Mouse (Mus musculus) midbrain, embryonic 13.5 days (tissue): Measurements from ENCODE around the gene Clec2e. TPM values are rescaled to one million over a fixed set of nuclear protein-coding genes. Genes with fewer than 3 reads are reported as not detected.
"Not testable (repeated sequence)": the region's sequence is repeated elsewhere in the genome, so short reads cannot be mapped to it uniquely, and the experiment has no call there.

ENCODE experiments used
- ATAC-seq: fragments of 200-750 bp; cut with Nextera tagmentation; 2 replicates; pipeline ENCODE4 v1.8.0; 2017; ENCODE audit warnings: mild to moderate bottlenecking, moderate TSS enrichment, moderate library complexity
- H3K27ac ChIP-seq: fragments of 300-500 bp; sonication (generic); 2 replicates; pipeline ENCODE4 v1.5.1; 2015; ENCODE audit warnings: inconsistent platforms, mild to moderate bottlenecking, moderate library complexity
- H3K27me3 ChIP-seq: fragments of 300-500 bp; sonication (generic); 2 replicates; pipeline ENCODE4 v1.6.1; 2015; ENCODE audit warnings: mild to moderate bottlenecking, inconsistent platforms
- H3K36me3 ChIP-seq: fragments of 300-500 bp; sonication (generic); 2 replicates; pipeline ENCODE4 v1.6.1; 2015; ENCODE audit warnings: mild to moderate bottlenecking, inconsistent platforms
- H3K4me1 ChIP-seq: fragments of 300-500 bp; sonication (generic); replicated peaks from 2 replicates; pipeline ENCODE4 v1.6.1; 2015; ENCODE audit warnings: inconsistent platforms
- H3K4me2 ChIP-seq: fragments of 300-500 bp; sonication (generic); replicated peaks from 2 replicates; pipeline ENCODE4 v1.6.1; 2015; ENCODE audit warnings: moderate library complexity, mild to moderate bottlenecking, inconsistent platforms
- H3K4me3 ChIP-seq: fragments of 300-500 bp; sonication (generic); replicated peaks from 2 replicates; pipeline ENCODE4 v1.5.1; 2015; ENCODE audit warnings: mild to moderate bottlenecking, inconsistent platforms
- H3K9ac ChIP-seq: fragments of 300-500 bp; sonication (generic); replicated peaks from 2 replicates; pipeline ENCODE4 v1.6.1; 2015; ENCODE audit warnings: mild to moderate bottlenecking, inconsistent platforms
- H3K9me3 ChIP-seq: fragments of 300-500 bp; sonication (generic); 2 replicates; pipeline ENCODE4 v1.6.1; 2016; ENCODE audit warnings: mild to moderate bottlenecking, inconsistent platforms
- WGBS: fragments of 180-500 bp; shearing (Covaris S2); methylation state at CpG from one replicate; pipeline ENCODE4 v1.1.7; 2015; 5-methylcytosine and 5-hydroxymethylcytosine counted together
- polyA plus RNA-seq: library from polyadenylated mRNA; unstranded; fragments of >200 nt; fragmentation: Nextera tagmentation; extraction: Ambion mirVana; gene quantifications from 2 replicates; pipeline ENCODE4 v1.2.1, GENCODE M21; 2015

The Clec2e gene
- polyA plus RNA-seq, 1 experiment from 2014 or later = not detected

GRCm38 (mm10) chr6:129101604-129102003 lies 891 bp upstream of the Clec2e start:
- Histone ChIP-seq H3K4me3 (no peak overlapping the region), H3K4me1 (no peaks in the 10 kb centered on the region), H3K36me3 (no peaks in the 10 kb centered on the region), H3K27ac (no peak overlapping the region), H3K4me2 (no peak overlapping the region), H3K27me3 (no peaks in the 10 kb centered on the region), H3K9me3 (no peaks in the 10 kb centered on the region), H3K9ac (no peak overlapping the region)
- ATAC-seq = no peak
- whole genome bisulfite sequencing = 90% methylated on average over 1 of the region's 1 CpGs

- Histone ChIP-seq H3K9ac (no peak overlapping the region), H3K9me3 (no peaks in the 10 kb centered on the region), H3K27me3 (no peaks in the 10 kb centered on the region), H3K4me1 (no peaks in the 10 kb centered on the region), H3K4me3 (no peak overlapping the region), H3K4me2 (no peak overlapping the region), H3K27ac (no peak overlapping the region), H3K36me3 (no peaks in the 10 kb centered on the region)
- 56% methylated on average over 1 of the region's 1 CpGs for WGBS
- ATAC-seq = no peak
Measured at GRCm38 (mm10) chr6:129097929-129098328, 2.8 kb downstream of the Clec2e start.

- ATAC-seq = 0 out of 2 replicates have a peak, but pooled peaks have one; percentile 50
- H3K27ac ChIP-seq = no peak overlapping the region
- no peak overlapping the region for H3K4me3 ChIP-seq
- H3K9ac ChIP-seq = no peak overlapping the region
- no peaks in the 10 kb centered on the region for H3K4me1 ChIP-seq
- no peak overlapping the region for H3K4me2 ChIP-seq
- H3K9me3 ChIP-seq = 0 out of 2 replicates have a peak, but pooled peaks cover 3% of the 10 kb centered on the region
- H3K27me3 ChIP-seq = no peaks in the 10 kb centered on the region
- H3K36me3 ChIP-seq = no peaks in the 10 kb centered on the region
Measured at GRCm38 (mm10) chr6:129095166-129095565, 5.5 kb downstream of the Clec2e start.

- H3K36me3 ChIP-seq, H3K9me3 ChIP-seq, H3K9ac ChIP-seq, H3K27ac ChIP-seq, H3K4me2 ChIP-seq, H3K4me1 ChIP-seq, H3K4me3 ChIP-seq, H3K27me3 ChIP-seq, ATAC-seq: not testable (repeated sequence)
- 93% methylated on average over 8 of the region's 8 CpGs for WGBS
Measured at GRCm38 (mm10) chr6:129088596-129088995, 12.1 kb downstream of the Clec2e start.

GRCm38 (mm10) chr6:129088161-129088560 lies 12.6 kb downstream of the Clec2e start:
- 83% methylated on average over 1 of the region's 1 CpGs for WGBS
- no peaks in the 10 kb centered on the region for H3K36me3 ChIP-seq
- no peak overlapping the region for H3K27ac ChIP-seq
- no peak overlapping the region for H3K4me2 ChIP-seq
- 0 out of 2 replicates have a peak, but pooled peaks cover 3% of the 10 kb centered on the region for H3K9me3 ChIP-seq
- no peak overlapping the region for H3K9ac ChIP-seq
- H3K27me3 ChIP-seq = no peaks in the 10 kb centered on the region
- H3K4me3 ChIP-seq = no peak overlapping the region
- ATAC-seq = no peak
- H3K4me1 ChIP-seq = no peaks in the 10 kb centered on the region

GRCm38 (mm10) chr6:129086031-129086430 lies 14.7 kb downstream of the Clec2e start:
- not testable (repeated sequence) for H3K27ac ChIP-seq, H3K36me3 ChIP-seq, H3K4me1 ChIP-seq, H3K27me3 ChIP-seq, H3K4me3 ChIP-seq, H3K9ac ChIP-seq, H3K4me2 ChIP-seq, H3K9me3 ChIP-seq, ATAC-seq
- 81% methylated on average over 2 of the region's 2 CpGs for WGBS

GRCm38 (mm10) chr6:129085098-129085497 lies 15.6 kb downstream of the Clec2e start:
- no peak for ATAC-seq
- H3K4me1 ChIP-seq = no peaks in the 10 kb centered on the region
- no peaks in the 10 kb centered on the region for H3K9me3 ChIP-seq
- WGBS = 56% methylated on average over 6 of the region's 6 CpGs
- no peak overlapping the region for H3K9ac ChIP-seq
- H3K27me3 ChIP-seq = no peaks in the 10 kb centered on the region
- H3K27ac ChIP-seq = no peak overlapping the region
- no peak overlapping the region for H3K4me3 ChIP-seq
- H3K36me3 ChIP-seq = no peaks in the 10 kb centered on the region
- no peak overlapping the region for H3K4me2 ChIP-seq

- Histone ChIP-seq H3K4me1 (no peaks in the 10 kb centered on the region), H3K27me3 (no peaks in the 10 kb centered on the region), H3K9me3 (no peaks in the 10 kb centered on the region; the same call in 1 of the 2 replicates), H3K27ac (no peak overlapping the region), H3K36me3 (no peaks in the 10 kb centered on the region), H3K9ac (no peak overlapping the region), H3K4me3 (no peak overlapping the region), H3K4me2 (no peak overlapping the region)
- ATAC-seq = peak; percentile 74
- 55% methylated on average over 1 of the region's 1 CpGs for WGBS
Measured at GRCm38 (mm10) chr6:129066986-129067385, 33.7 kb downstream of the Clec2e start.

- Histone ChIP-seq H3K36me3 (no peaks in the 10 kb centered on the region), H3K27ac (no peak overlapping the region), H3K4me2 (no peak overlapping the region), H3K27me3 (no peaks in the 10 kb centered on the region), H3K4me3 (no peak overlapping the region), H3K9me3 (no peaks in the 10 kb centered on the region; the same call in 1 of the 2 replicates), H3K4me1 (no peaks in the 10 kb centered on the region), H3K9ac (no peak overlapping the region)
- no peak for ATAC-seq
Measured at GRCm38 (mm10) chr6:129066530-129066929, 34.2 kb downstream of the Clec2e start.

GRCm38 (mm10) chr6:129065857-129066256 lies 34.9 kb downstream of the Clec2e start:
- WGBS = 88% methylated on average over 3 of the region's 3 CpGs
- H3K9me3 ChIP-seq = no peaks in the 10 kb centered on the region
- H3K9ac ChIP-seq = no peak overlapping the region
- no peak overlapping the region for H3K4me3 ChIP-seq
- no peak overlapping the region for H3K4me2 ChIP-seq
- H3K27ac ChIP-seq = no peak overlapping the region
- no peaks in the 10 kb centered on the region for H3K4me1 ChIP-seq
- no peak for ATAC-seq
- H3K36me3 ChIP-seq = no peaks in the 10 kb centered on the region
- no peaks in the 10 kb centered on the region for H3K27me3 ChIP-seq

GRCm38 (mm10) chr6:129065407-129065806 lies 35.3 kb downstream of the Clec2e start:
- Histone ChIP-seq H3K9me3 (no peaks in the 10 kb centered on the region), H3K27ac (no peak overlapping the region), H3K9ac (no peak overlapping the region), H3K36me3 (no peaks in the 10 kb centered on the region), H3K27me3 (no peaks in the 10 kb centered on the region), H3K4me2 (no peak overlapping the region), H3K4me3 (no peak overlapping the region), H3K4me1 (no peaks in the 10 kb centered on the region)
- WGBS = 82% methylated on average over 3 of the region's 3 CpGs
- ATAC-seq = no peak

- Histone ChIP-seq H3K4me3 (no peak overlapping the region), H3K4me1 (no peaks in the 10 kb centered on the region), H3K27me3 (no peaks in the 10 kb centered on the region), H3K36me3 (no peaks in the 10 kb centered on the region), H3K27ac (no peak overlapping the region), H3K9me3 (no peaks in the 10 kb centered on the region), H3K4me2 (no peak overlapping the region), H3K9ac (no peak overlapping the region)
- ATAC-seq = no peak
Measured at GRCm38 (mm10) chr6:129058013-129058412, 42.7 kb downstream of the Clec2e start.

- ATAC-seq = no peak
- Histone ChIP-seq H3K36me3 (no peaks in the 10 kb centered on the region), H3K27ac (no peak overlapping the region), H3K27me3 (no peaks in the 10 kb centered on the region), H3K9ac (no peak overlapping the region), H3K4me1 (no peaks in the 10 kb centered on the region), H3K4me3 (no peak overlapping the region), H3K9me3 (no peaks in the 10 kb centered on the region), H3K4me2 (no peak overlapping the region)
- 87% methylated on average over 3 of the region's 3 CpGs for WGBS
Measured at GRCm38 (mm10) chr6:129056237-129056636, 44.5 kb downstream of the Clec2e start.
